Mouse (Mus musculus) spleen, postnatal 4 days (tissue): Measurements from ENCODE around the gene Far1.
A peak's percentile ranks its signal among the peaks of the same experiment; 100 is the strongest.

Experiments
- DNase-seq, 2 experiments: peaks; one replicate each; pipeline ENCODE4 v3.0.0; 2022; ENCODE audit warnings: low spot score in 2 of 2

Far1 gene

GRCm38 (mm10) chr7:113513286-113513962 is at the start of gene Far1:
Gene Far1, plus strand, starts transcription at chr7:113513834.
- peak; percentile 95 to 96 for DNase-seq

- no peak for DNase-seq
Observed at GRCm38 (mm10) chr7:113468345-113468744, 45.3 kb upstream of the Far1 start.

DNA sequence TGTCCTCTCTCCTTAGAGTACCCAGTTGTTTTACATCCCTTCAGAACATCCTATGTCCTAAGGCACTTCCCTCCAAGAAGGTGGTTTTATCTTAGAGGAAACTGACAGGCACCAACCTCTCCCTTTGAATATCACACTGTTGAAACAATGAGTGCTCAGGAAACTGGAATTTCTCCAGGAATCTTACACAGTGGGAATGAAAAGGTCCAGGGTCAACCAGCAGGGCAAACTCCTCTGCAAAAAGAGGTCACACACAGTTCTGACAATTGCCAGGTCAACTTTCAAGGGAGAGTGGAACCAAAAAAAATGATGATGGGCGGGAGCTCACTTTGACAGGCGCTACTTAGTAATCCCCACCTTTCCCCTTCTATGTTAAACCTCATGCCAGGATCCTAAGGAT is 43.0 kb upstream of the Far1 start:
- DNase-seq = no peak

GRCm38 (mm10) chr7:113471653-113472052 is 42.0 kb upstream of the Far1 start:
- DNase-seq = no peak

GRCm38 (mm10) chr7:113495792-113496191 is 17.8 kb upstream of the Far1 start:
- DNase-seq = no peak

DNA sequence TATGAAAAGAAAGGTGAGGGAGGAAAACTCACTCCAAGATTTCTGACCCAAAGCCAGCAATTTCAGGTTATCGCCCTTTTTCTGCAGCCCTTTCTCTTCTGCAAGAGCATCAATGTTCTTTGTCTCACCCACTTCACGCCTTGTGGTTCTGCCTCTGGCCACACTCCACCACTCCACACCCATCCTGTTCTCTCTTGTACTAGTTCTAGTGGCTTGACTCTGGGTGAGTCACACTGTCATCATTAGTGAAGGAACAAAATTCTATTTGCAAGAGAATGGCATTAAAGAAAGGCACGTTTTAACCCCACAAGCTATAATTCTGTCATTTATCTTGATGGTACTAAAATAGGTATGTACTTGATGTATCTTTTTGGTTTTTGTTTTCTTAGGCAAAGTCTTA is 15.2 kb upstream of the Far1 start:
- no peak for DNase-seq

- DNase-seq = no peak
Observed at GRCm38 (mm10) chr7:113499821-113500220, 13.8 kb upstream of the Far1 start.

DNA sequence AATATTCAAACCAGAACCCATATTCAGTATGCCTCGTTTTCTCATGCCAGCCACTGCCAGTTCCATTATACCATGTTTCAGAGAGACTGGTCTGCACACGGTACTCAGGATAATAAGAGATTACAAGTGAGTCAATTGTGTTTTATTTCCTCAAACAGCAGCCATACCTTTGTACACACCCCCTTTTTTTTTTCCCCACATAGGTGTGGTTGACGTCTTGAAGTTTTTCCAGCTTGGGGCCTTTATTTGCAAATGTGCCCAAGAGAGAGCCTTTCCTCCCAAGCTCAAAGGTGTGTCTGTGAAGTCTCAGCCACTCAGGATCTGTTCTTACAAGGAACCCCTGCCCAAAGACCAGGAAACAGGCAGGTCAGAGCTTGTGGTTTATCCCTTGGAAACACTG is 11.2 kb upstream of the Far1 start:
- DNase-seq = no peak

GRCm38 (mm10) chr7:113505047-113505446 is 8.6 kb upstream of the Far1 start:
- DNase-seq = no peak

DNA sequence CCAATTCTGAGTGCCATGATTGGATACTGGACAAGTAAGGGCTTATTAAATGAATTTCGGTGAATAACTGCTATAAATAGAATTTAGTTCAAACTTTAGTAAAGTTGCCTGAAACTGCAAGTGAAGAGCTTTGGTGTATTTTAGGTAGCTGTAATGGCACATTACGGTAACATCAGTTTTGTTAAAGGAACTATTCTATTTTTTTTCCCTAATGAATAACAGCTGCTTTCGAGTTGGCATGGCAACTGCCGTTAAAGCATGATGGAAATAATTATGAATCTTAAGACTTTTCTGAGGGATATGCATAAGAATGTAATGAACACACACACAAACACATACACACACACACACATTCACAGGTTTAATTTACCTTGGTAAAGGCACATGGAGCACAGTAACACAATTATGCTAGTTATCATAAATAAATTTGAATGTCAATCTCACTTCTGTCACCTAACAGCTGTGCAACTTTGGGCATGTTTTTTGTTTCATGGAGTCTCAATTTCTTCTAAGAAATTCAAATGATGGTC is 8.1 kb upstream of the Far1 start:
- DNase-seq = no peak

- DNase-seq = no peak
Observed at GRCm38 (mm10) chr7:113507846-113508245, 5.8 kb upstream of the Far1 start.

- no peak for DNase-seq
Observed at GRCm38 (mm10) chr7:113511396-113511795, 2.2 kb upstream of the Far1 start.

DNA sequence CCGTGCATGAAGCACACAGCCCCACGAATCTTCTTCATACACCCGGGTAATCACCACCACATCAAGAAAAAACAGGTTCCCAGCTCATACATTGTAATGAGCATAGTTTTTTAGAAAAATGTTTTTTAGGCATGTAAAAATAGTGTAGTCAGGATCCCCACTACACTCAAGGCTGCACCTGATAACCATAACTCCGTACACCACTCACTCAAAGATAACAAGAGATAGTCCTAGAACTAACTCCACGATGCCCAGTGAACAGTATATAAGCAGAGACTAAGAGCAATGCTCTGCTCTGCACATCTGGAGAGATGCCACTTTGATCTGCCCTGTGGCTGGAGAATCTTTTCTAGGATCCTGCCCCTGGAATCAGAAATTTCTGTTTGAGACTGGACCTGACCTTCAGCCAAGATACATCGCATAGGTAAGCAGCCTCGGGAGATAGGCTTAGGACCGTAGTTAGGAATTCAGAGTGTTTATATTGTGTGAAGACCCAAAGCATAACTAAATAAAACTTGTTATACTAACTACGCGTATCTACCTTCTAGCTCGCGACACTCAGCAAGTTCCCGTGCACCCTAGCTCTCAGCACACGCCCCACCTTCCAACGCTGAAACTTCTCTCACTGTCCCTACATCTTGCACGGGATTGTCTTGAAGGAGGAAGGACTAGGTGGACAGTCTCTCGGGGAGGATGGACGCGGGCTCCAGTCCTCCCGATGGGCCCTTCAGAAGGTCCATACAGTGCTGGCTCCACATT is 928 bp upstream of the Far1 start:
- no peak for DNase-seq

GRCm38 (mm10) chr7:113513963-113514649 is 472 bp downstream of the Far1 start:
- no peak for DNase-seq

GRCm38 (mm10) chr7:113515831-113516230 is 2.2 kb downstream of the Far1 start:
- no peak for DNase-seq

DNA sequence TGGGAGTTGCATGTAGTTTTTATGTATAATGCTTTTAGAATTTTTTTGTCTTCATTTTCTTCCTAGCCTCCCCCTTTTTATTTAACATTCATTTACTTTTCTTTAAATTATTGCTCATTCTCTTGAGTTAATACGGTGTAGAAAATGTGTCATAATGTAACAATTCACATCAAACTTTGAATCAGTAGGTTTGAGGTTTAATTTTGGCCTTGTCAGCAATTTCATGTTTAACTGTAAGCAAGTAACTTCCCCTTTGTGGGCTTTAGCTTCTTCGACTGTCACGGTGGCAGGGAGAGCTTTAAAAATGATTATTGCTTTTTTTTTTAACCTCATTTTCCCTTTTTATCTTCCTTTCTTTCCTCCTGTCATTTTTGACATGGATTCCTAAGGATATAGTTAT is 4.8 kb downstream of the Far1 start:
- no peak for DNase-seq

GRCm38 (mm10) chr7:113518961-113519360 is 5.3 kb downstream of the Far1 start:
- no peak for DNase-seq

DNA sequence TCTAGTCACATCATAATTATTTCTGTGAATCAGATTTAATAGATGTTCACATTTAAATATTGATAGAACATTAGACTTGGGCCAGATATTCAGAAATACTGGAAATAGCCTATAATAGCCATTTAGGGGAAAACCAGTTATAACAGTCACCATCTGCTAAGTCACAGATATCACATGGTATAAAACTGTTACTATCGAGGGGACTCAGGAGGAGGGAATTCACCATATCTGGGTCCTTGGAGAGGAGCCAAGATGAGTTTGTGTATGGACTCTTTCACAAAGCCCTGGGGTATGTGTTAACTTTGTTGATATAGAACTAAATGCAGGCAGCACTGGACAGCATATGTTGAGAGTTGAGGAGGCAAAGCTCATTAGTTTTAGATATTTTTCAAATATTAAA is 29.5 kb downstream of the Far1 start:
- DNase-seq = no peak

GRCm38 (mm10) chr7:113551742-113552463 is 38.3 kb downstream of the Far1 start:
- DNase-seq = no peak

GRCm38 (mm10) chr7:113552508-113552907 is 38.9 kb downstream of the Far1 start:
- no peak for DNase-seq

GRCm38 (mm10) chr7:113556138-113556537 is 42.5 kb downstream of the Far1 start:
- DNase-seq = no peak

DNA sequence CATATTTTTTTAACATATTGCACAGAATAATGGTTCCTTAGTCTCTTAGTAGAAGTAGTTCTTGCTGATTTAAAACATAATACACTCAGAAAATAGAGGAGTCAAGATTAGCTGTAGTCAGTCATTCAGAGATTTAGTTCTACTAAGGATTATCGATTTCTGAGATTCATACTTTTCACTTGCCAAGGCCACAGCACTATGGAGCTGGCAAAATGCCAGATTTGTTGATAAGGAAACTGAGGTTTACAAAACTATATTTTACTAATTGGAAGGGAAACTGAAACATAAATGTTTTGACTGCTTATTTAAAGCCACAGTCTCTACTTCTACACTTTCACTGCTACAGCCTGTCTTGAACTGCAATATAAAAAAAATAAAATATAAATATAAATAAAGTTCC is 53.3 kb downstream of the Far1 start:
- no peak for DNase-seq
